Comparison of ENCODE assay signal across 8 mouse cellular contexts in genomic region chr17:44733544-44734310, GRCm38 (mm10). TPM values are rescaled to one million over a fixed set of nuclear protein-coding genes. Genes with fewer than 3 reads are reported as not detected.
DNase-seq lines count a peak whose midpoint lies in the region; ATAC-seq lines count a peak whose summit lies in the region.

No protein-coding gene starts in this region.

- H3K9ac ChIP-seq in kidney, embryonic 16.5 days (replicated peaks; ENCODE audit: low read length): peak overlapping the region; percentile 69; the same call in 1 of the 2 replicates
- H3K9ac ChIP-seq in heart, embryonic 15.5 days: peak overlapping the region; percentile 61; the same call in 1 of the 2 replicates

- H3K9me3 ChIP-seq in kidney, embryonic 16.5 days (ENCODE audit: low read length): no peaks in the 10 kb centered on the region
- H3K9me3 ChIP-seq in heart, embryonic 15.5 days (replicated peaks): no peaks in the 10 kb centered on the region

- ATAC-seq in kidney, embryonic 16.5 days (ENCODE audit: low FRiP score, low TSS enrichment): no peak
- no peak; the same call in 1 of the 2 replicates for ATAC-seq in heart, embryonic 15.5 days (replicated peaks; ENCODE audit: insufficient number of reproducible peaks, insufficient read depth, low FRiP score, low read depth)
- peak; percentile 13; the same call in 1 of the 2 replicates for ATAC-seq in megakaryocyte, adult 5-6 weeks (ENCODE audit: poor library complexity, severe bottlenecking)
- ATAC-seq in monocyte, adult 5-6 weeks (replicated peaks; ENCODE audit: insufficient number of reproducible peaks, low FRiP score, low TSS enrichment, poor library complexity, severe bottlenecking): no peak
- no peak for ATAC-seq in erythroblast, adult 5-6 weeks (replicated peaks; ENCODE audit: low FRiP score, poor library complexity, severe bottlenecking)

- H3K27ac ChIP-seq in kidney, embryonic 16.5 days (ENCODE audit: low read length): no peak overlapping the region
- H3K27ac ChIP-seq in heart, embryonic 15.5 days: no peak overlapping the region

- peak overlapping the region; percentile 68 for H3K4me3 ChIP-seq in kidney, embryonic 16.5 days (ENCODE audit: low read length)
- peak overlapping the region; percentile 72 for H3K4me3 ChIP-seq in heart, embryonic 15.5 days

- peaks cover 32% of the 10 kb centered on the region for H3K4me1 ChIP-seq in kidney, embryonic 16.5 days (ENCODE audit: insufficient read depth, low read length)
- H3K4me1 ChIP-seq in heart, embryonic 15.5 days (replicated peaks): peaks cover 37% of the 10 kb centered on the region

- H3K4me2 ChIP-seq in kidney, embryonic 16.5 days (replicated peaks; ENCODE audit: low read depth, low read length): peak overlapping the region; percentile 89
- peak overlapping the region; percentile 98 for H3K4me2 ChIP-seq in heart, embryonic 15.5 days

- 4% methylated on average over 23 of the region's 23 CpGs for WGBS in kidney, embryonic 16.5 days
- WGBS in heart, embryonic 15.5 days: 8% methylated on average over 23 of the region's 23 CpGs

- no peak for DNase-seq in kidney, postnatal 36 days
- peak; percentile 49 for DNase-seq in ZHBTc4 (ENCODE audit: low read depth, low spot score)
- no peak for DNase-seq in right cerebral cortex, postnatal 25 days

- H3K27me3 ChIP-seq in kidney, embryonic 16.5 days (ENCODE audit: insufficient read depth, low read length): peaks cover 62% of the 10 kb centered on the region
- peaks cover 59% of the 10 kb centered on the region for H3K27me3 ChIP-seq in heart, embryonic 15.5 days

- H3K36me3 ChIP-seq in kidney, embryonic 16.5 days (ENCODE audit: insufficient read depth, low read length): no peaks in the 10 kb centered on the region
- H3K36me3 ChIP-seq in heart, embryonic 15.5 days: no peaks in the 10 kb centered on the region

RNA-seq across cellular contexts. Expression of gene Supt3, which starts 43.2 kb away (rescaled TPM):
- 20.7 and 23.6 TPM in 2 replicates for polyA plus RNA-seq in kidney, embryonic 16.5 days (2015; fragmentation: Nextera tagmentation; extraction: Ambion mirVana)
- 20.7 and 21.1 TPM in 2 replicates for polyA plus RNA-seq in heart, embryonic 15.5 days (2015; fragmentation: Nextera tagmentation; extraction: Ambion mirVana)
- total RNA-seq in megakaryocyte, adult 5-6 weeks (2015): 18.0 and 18.9 TPM in 2 replicates
- total RNA-seq in megakaryocyte, adult 5-6 weeks (2017): 7.8 and 9.8 TPM in 2 replicates
- total RNA-seq in monocyte, adult 5-6 weeks (2017): 4.9 to 9.2 TPM (median 7.2 TPM) in 3 replicates
- total RNA-seq in erythroblast, adult 5-6 weeks (2015; ENCODE audit: low replicate concordance): 9.6 and 12.5 TPM in 2 replicates
- total RNA-seq in erythroblast, adult 5-6 weeks (2017; ENCODE audit: low replicate concordance): 8.8 and 9.5 TPM in 2 replicates
